Mouse (Mus musculus): ENCODE results near the gene Gngt1. TPM values are rescaled to one million over a fixed set of nuclear protein-coding genes. Genes with fewer than 3 reads are reported as not detected.
A peak's percentile ranks its signal among the peaks of the same experiment; 100 is the strongest.

Gngt1 gene
- not detected in 2 replicates for polyA plus RNA-seq (2014; fragmentation: Nextera tagmentation; extraction: Ambion mirVana)

DNA sequence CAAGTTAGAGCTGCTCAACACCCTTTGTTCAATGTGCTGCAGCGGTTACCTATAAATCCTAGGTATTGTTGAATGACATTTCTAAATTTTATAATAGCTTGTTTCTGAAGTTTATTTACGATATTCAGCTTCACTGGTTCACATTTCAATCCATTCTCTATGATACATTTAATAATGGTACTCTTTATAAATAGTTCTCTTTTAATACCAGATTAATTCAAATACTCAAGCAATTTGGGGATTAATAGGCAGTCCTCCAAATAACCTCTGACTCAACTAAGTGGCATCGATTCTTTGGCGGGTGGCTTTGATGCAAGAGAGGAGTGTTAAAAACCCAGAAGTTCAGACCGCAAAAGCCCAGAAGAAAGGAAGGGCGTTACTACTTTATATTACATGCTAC is at the start of gene Gngt1:
Gngt1 (plus strand) TSS at position 301 of the 400 bp plus-strand sequence.
- no peak within 1 kb of the TSS for H3K4me3 ChIP-seq (ENCODE audit: control insufficient read depth in 1 of 2, insufficient read depth in 1 of 2, low read depth in 1 of 2, low read length in 2 of 2)
- no peak within 1 kb of the TSS for H3K27ac ChIP-seq (replicated peaks in 1 of 2; ENCODE audit: control insufficient read depth in 1 of 2, insufficient read depth in 1 of 2, low read depth in 2 of 2, low read length in 2 of 2)
- no peak within 1 kb of the TSS for H3K9ac ChIP-seq (ENCODE audit: low read length)
- ATAC-seq (ENCODE audit: insufficient number of reproducible peaks, insufficient read depth, low FRiP score, low read depth): no peak
- H3K4me2 ChIP-seq (ENCODE audit: low read length): no peak within 1 kb of the TSS
- H3K9me3 ChIP-seq (ENCODE audit: control insufficient read depth, low read length): no peaks in the 10 kb centered on the region
- no peaks in the 10 kb centered on the region for H3K4me1 ChIP-seq (ENCODE audit: control insufficient read depth in 2 of 2, insufficient read depth in 2 of 2, low read length in 2 of 2)
- no peaks in the 10 kb centered on the region for H3K27me3 ChIP-seq (ENCODE audit: control insufficient read depth, insufficient read depth, low read length)
- WGBS: 88% methylated on average over 6 of the region's 6 CpGs
- H3K36me3 ChIP-seq (ENCODE audit: control insufficient read depth, insufficient read depth, low read length): no peaks in the 10 kb centered on the region

- WGBS: 52% methylated on average over 4 of the region's 4 CpGs
- ATAC-seq (ENCODE audit: insufficient number of reproducible peaks, insufficient read depth, low FRiP score, low read depth): no peak
Observed at GRCm38 (mm10) chr6:3954969-3955368, 38.6 kb upstream of the Gngt1 start.

GRCm38 (mm10) chr6:3967676-3968626 is 25.6 kb upstream of the Gngt1 start:
- ATAC-seq (ENCODE audit: insufficient number of reproducible peaks, insufficient read depth, low FRiP score, low read depth): no peak; the same call in 1 of the 2 replicates
- Histone ChIP-seq H3K27me3 (ENCODE audit: control insufficient read depth, insufficient read depth, low read length) (no peaks in the 10 kb centered on the region), H3K9ac (ENCODE audit: low read length) (peak overlapping the region; percentile 44), H3K9me3 (ENCODE audit: control insufficient read depth, low read length) (no peaks in the 10 kb centered on the region), H3K4me2 (ENCODE audit: low read length) (peak overlapping the region; percentile 78), H3K36me3 (ENCODE audit: control insufficient read depth, insufficient read depth, low read length) (no peaks in the 10 kb centered on the region), H3K4me3 (ENCODE audit: control insufficient read depth in 1 of 2, insufficient read depth in 1 of 2, low read depth in 1 of 2, low read length in 2 of 2) (peak overlapping the region; percentile 39 to 45), H3K27ac (replicated peaks in 1 of 2; ENCODE audit: control insufficient read depth in 1 of 2, insufficient read depth in 1 of 2, low read depth in 2 of 2, low read length in 2 of 2) (peak overlapping the region in 1 of 2 experiments; percentile 26; a peak in 1 of 4 replicates), H3K4me1 (ENCODE audit: control insufficient read depth in 2 of 2, insufficient read depth in 2 of 2, low read length in 2 of 2) (peaks cover 0 to 3% of the 10 kb centered on the region in 2 experiments; a peak in 2 of 4 replicates)
- WGBS: 12% methylated on average over 31 of the region's 31 CpGs

More at GRCm38 (mm10) chr6:3954969-3955368, 38.6 kb upstream of the Gngt1 start:
- H3K9me3 ChIP-seq (ENCODE audit: control insufficient read depth, low read length): no peaks in the 10 kb centered on the region
- H3K4me3 ChIP-seq (ENCODE audit: control insufficient read depth in 1 of 2, insufficient read depth in 1 of 2, low read depth in 1 of 2, low read length in 2 of 2): no peak overlapping the region
- no peak overlapping the region for H3K9ac ChIP-seq (ENCODE audit: low read length)
- H3K36me3 ChIP-seq (ENCODE audit: control insufficient read depth, insufficient read depth, low read length): no peaks in the 10 kb centered on the region
- no peaks in the 10 kb centered on the region for H3K27me3 ChIP-seq (ENCODE audit: control insufficient read depth, insufficient read depth, low read length)
- H3K4me2 ChIP-seq (ENCODE audit: low read length): no peak overlapping the region
- H3K4me1 ChIP-seq (ENCODE audit: control insufficient read depth in 2 of 2, insufficient read depth in 2 of 2, low read length in 2 of 2): no peaks in the 10 kb centered on the region
- no peak overlapping the region for H3K27ac ChIP-seq (replicated peaks in 1 of 2; ENCODE audit: control insufficient read depth in 1 of 2, insufficient read depth in 1 of 2, low read depth in 2 of 2, low read length in 2 of 2)

- Histone ChIP-seq H3K27ac (replicated peaks in 1 of 2; ENCODE audit: control insufficient read depth in 1 of 2, insufficient read depth in 1 of 2, low read depth in 2 of 2, low read length in 2 of 2) (no peak overlapping the region), H3K9ac (ENCODE audit: low read length) (no peak overlapping the region), H3K4me1 (ENCODE audit: control insufficient read depth in 2 of 2, insufficient read depth in 2 of 2, low read length in 2 of 2) (no peaks in the 10 kb centered on the region), H3K27me3 (ENCODE audit: control insufficient read depth, insufficient read depth, low read length) (no peaks in the 10 kb centered on the region), H3K9me3 (ENCODE audit: control insufficient read depth, low read length) (no peaks in the 10 kb centered on the region), H3K36me3 (ENCODE audit: control insufficient read depth, insufficient read depth, low read length) (no peaks in the 10 kb centered on the region), H3K4me2 (ENCODE audit: low read length) (no peak overlapping the region), H3K4me3 (ENCODE audit: control insufficient read depth in 1 of 2, insufficient read depth in 1 of 2, low read depth in 1 of 2, low read length in 2 of 2) (no peak overlapping the region)
- 54% methylated on average over 1 of the region's 1 CpGs for WGBS
- no peak for ATAC-seq (ENCODE audit: insufficient number of reproducible peaks, insufficient read depth, low FRiP score, low read depth)
Observed at GRCm38 (mm10) chr6:3973679-3974078, 19.9 kb upstream of the Gngt1 start.

- ATAC-seq (ENCODE audit: insufficient number of reproducible peaks, insufficient read depth, low FRiP score, low read depth): no peak
- H3K4me3 ChIP-seq (ENCODE audit: control insufficient read depth in 1 of 2, insufficient read depth in 1 of 2, low read depth in 1 of 2, low read length in 2 of 2): no peak overlapping the region
- H3K4me1 ChIP-seq (ENCODE audit: control insufficient read depth in 2 of 2, insufficient read depth in 2 of 2, low read length in 2 of 2): no peaks in the 10 kb centered on the region
Observed at GRCm38 (mm10) chr6:3982661-3983284, 10.8 kb upstream of the Gngt1 start.

GRCm38 (mm10) chr6:3988750-3989149 is 4.8 kb upstream of the Gngt1 start, which contains the start of gene Tfpi2:
Tfpi2 (minus strand) TSS chr6:3988919.
- no peaks in the 10 kb centered on the region for H3K27me3 ChIP-seq (ENCODE audit: control insufficient read depth, insufficient read depth, low read length)

More at GRCm38 (mm10) chr6:3982661-3983284, 10.8 kb upstream of the Gngt1 start:
- Histone ChIP-seq H3K9ac (ENCODE audit: low read length) (no peak overlapping the region), H3K36me3 (ENCODE audit: control insufficient read depth, insufficient read depth, low read length) (no peaks in the 10 kb centered on the region), H3K27me3 (ENCODE audit: control insufficient read depth, insufficient read depth, low read length) (no peaks in the 10 kb centered on the region), H3K4me2 (ENCODE audit: low read length) (no peak overlapping the region), H3K27ac (replicated peaks in 1 of 2; ENCODE audit: control insufficient read depth in 1 of 2, insufficient read depth in 1 of 2, low read depth in 2 of 2, low read length in 2 of 2) (no peak overlapping the region), H3K9me3 (ENCODE audit: control insufficient read depth, low read length) (no peaks in the 10 kb centered on the region)
- 80% methylated on average over 5 of the region's 5 CpGs for WGBS

DNA sequence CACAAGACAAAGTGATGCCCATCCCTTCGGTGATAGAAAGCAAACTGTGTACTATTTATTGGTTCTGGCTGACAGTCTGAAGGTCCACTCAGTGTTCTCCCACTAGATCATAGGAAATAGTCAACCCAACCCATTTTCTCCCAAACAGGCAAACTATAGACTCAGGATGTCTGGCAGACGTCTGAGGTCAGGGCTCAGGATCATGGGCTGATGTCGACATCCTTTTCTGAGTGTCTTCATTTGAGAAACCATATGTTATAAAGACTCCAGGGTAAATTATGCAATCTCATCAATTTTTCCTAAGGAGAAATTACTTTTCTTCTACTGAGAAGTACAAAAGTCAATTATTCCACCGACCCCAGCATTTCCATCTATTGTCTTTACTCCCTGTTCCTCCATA is 4.5 kb downstream of the Gngt1 start:
- Histone ChIP-seq H3K4me3 (ENCODE audit: control insufficient read depth in 1 of 2, insufficient read depth in 1 of 2, low read depth in 1 of 2, low read length in 2 of 2) (no peak overlapping the region), H3K4me1 (ENCODE audit: control insufficient read depth in 2 of 2, insufficient read depth in 2 of 2, low read length in 2 of 2) (no peaks in the 10 kb centered on the region), H3K36me3 (ENCODE audit: control insufficient read depth, insufficient read depth, low read length) (no peaks in the 10 kb centered on the region), H3K27ac (replicated peaks in 1 of 2; ENCODE audit: control insufficient read depth in 1 of 2, insufficient read depth in 1 of 2, low read depth in 2 of 2, low read length in 2 of 2) (no peak overlapping the region), H3K9me3 (ENCODE audit: control insufficient read depth, low read length) (no peaks in the 10 kb centered on the region), H3K9ac (ENCODE audit: low read length) (no peak overlapping the region), H3K4me2 (ENCODE audit: low read length) (no peak overlapping the region), H3K27me3 (ENCODE audit: control insufficient read depth, insufficient read depth, low read length) (no peaks in the 10 kb centered on the region)
- 77% methylated on average over 4 of the region's 4 CpGs for WGBS
- ATAC-seq (ENCODE audit: insufficient number of reproducible peaks, insufficient read depth, low FRiP score, low read depth): no peak

More at GRCm38 (mm10) chr6:3988750-3989149, 4.8 kb upstream of the Gngt1 start, which contains the start of gene Tfpi2:
- no peak within 1 kb of the TSS for H3K9ac ChIP-seq (ENCODE audit: low read length)
- no peak within 1 kb of the TSS for H3K4me3 ChIP-seq (ENCODE audit: control insufficient read depth in 1 of 2, insufficient read depth in 1 of 2, low read depth in 1 of 2, low read length in 2 of 2)
- WGBS: 77% methylated on average over 3 of the region's 3 CpGs
- no peak for ATAC-seq (ENCODE audit: insufficient number of reproducible peaks, insufficient read depth, low FRiP score, low read depth)
- H3K9me3 ChIP-seq (ENCODE audit: control insufficient read depth, low read length): no peaks in the 10 kb centered on the region
- H3K4me1 ChIP-seq (ENCODE audit: control insufficient read depth in 2 of 2, insufficient read depth in 2 of 2, low read length in 2 of 2): no peaks in the 10 kb centered on the region
- H3K27ac ChIP-seq (replicated peaks in 1 of 2; ENCODE audit: control insufficient read depth in 1 of 2, insufficient read depth in 1 of 2, low read depth in 2 of 2, low read length in 2 of 2): no peak within 1 kb of the TSS
- no peaks in the 10 kb centered on the region for H3K36me3 ChIP-seq (ENCODE audit: control insufficient read depth, insufficient read depth, low read length)
- H3K4me2 ChIP-seq (ENCODE audit: low read length): no peak within 1 kb of the TSS
